Mouse (Mus musculus): ENCODE results near the gene Sdhc. TPM values are rescaled to one million over a fixed set of nuclear protein-coding genes. Genes with fewer than 3 reads are reported as not detected.

Gene Sdhc
- polyA plus RNA-seq (2014; fragmentation: Illumina TruSeq; extraction: RNeasy Lipid Tissue Mini Kit (QIAGEN cat#74804); ENCODE audit: low replicate concordance): 37.0 TPM

GRCm38 (mm10) chr1:171149974-171150760 lies at the start of gene Sdhc, which contains the start of gene Mpz:
Gene Sdhc, minus strand, starts transcription at chr1:171150603.
Gene Mpz, plus strand, starts transcription at chr1:171150711.

GRCm38 (mm10) chr1:171195887-171196397 lies 45.5 kb upstream of the Sdhc start, which contains the start of gene Pcp4l1:
Gene Pcp4l1, minus strand, starts transcription at chr1:171196268.

GRCm38 (mm10) chr1:171113873-171114299 lies 36.5 kb downstream of the Sdhc start, which contains the start of gene Cfap126:
Gene Cfap126, plus strand, starts transcription at chr1:171113918.

Other genes with a start within 250 kb of the Sdhc start
- not detected for gene Fcrlb, start 237.7 kb downstream of the Sdhc start, polyA plus RNA-seq (2014; fragmentation: Illumina TruSeq; extraction: RNeasy Lipid Tissue Mini Kit (QIAGEN cat#74804); ENCODE audit: low replicate concordance)
- gene Fcrla, start 223.0 kb downstream of the Sdhc start, polyA plus RNA-seq (2014; fragmentation: Illumina TruSeq; extraction: RNeasy Lipid Tissue Mini Kit (QIAGEN cat#74804); ENCODE audit: low replicate concordance): 3.4 TPM
- 17.6 TPM for gene Fcgr2b, start 174.1 kb downstream of the Sdhc start, polyA plus RNA-seq (2014; fragmentation: Illumina TruSeq; extraction: RNeasy Lipid Tissue Mini Kit (QIAGEN cat#74804); ENCODE audit: low replicate concordance)
- 9.9 TPM for gene Fcgr4, start 131.7 kb downstream of the Sdhc start, polyA plus RNA-seq (2014; fragmentation: Illumina TruSeq; extraction: RNeasy Lipid Tissue Mini Kit (QIAGEN cat#74804); ENCODE audit: low replicate concordance)
- 11.7 TPM for gene Fcgr3, start 85.7 kb downstream of the Sdhc start, polyA plus RNA-seq (2014; fragmentation: Illumina TruSeq; extraction: RNeasy Lipid Tissue Mini Kit (QIAGEN cat#74804); ENCODE audit: low replicate concordance)
- gene Cfap126, start 36.7 kb downstream of the Sdhc start, polyA plus RNA-seq (2014; fragmentation: Illumina TruSeq; extraction: RNeasy Lipid Tissue Mini Kit (QIAGEN cat#74804); ENCODE audit: low replicate concordance): 1.9 TPM
- gene Mpz, start 108 bp upstream of the Sdhc start, polyA plus RNA-seq (2014; fragmentation: Illumina TruSeq; extraction: RNeasy Lipid Tissue Mini Kit (QIAGEN cat#74804); ENCODE audit: low replicate concordance): 0.48 TPM
- gene Pcp4l1, start 45.7 kb upstream of the Sdhc start, polyA plus RNA-seq (2014; fragmentation: Illumina TruSeq; extraction: RNeasy Lipid Tissue Mini Kit (QIAGEN cat#74804); ENCODE audit: low replicate concordance): 13.4 TPM
- 16.9 TPM for gene Nr1i3, start 63.4 kb upstream of the Sdhc start, polyA plus RNA-seq (2014; fragmentation: Illumina TruSeq; extraction: RNeasy Lipid Tissue Mini Kit (QIAGEN cat#74804); ENCODE audit: low replicate concordance)
- 5.1 TPM for gene Tomm40l, start 71.9 kb upstream of the Sdhc start, polyA plus RNA-seq (2014; fragmentation: Illumina TruSeq; extraction: RNeasy Lipid Tissue Mini Kit (QIAGEN cat#74804); ENCODE audit: low replicate concordance)
- gene Apoa2, start 74.5 kb upstream of the Sdhc start, polyA plus RNA-seq (2014; fragmentation: Illumina TruSeq; extraction: RNeasy Lipid Tissue Mini Kit (QIAGEN cat#74804); ENCODE audit: low replicate concordance): 4.2 TPM
- gene Fcer1g, start 83.8 kb upstream of the Sdhc start, polyA plus RNA-seq (2014; fragmentation: Illumina TruSeq; extraction: RNeasy Lipid Tissue Mini Kit (QIAGEN cat#74804); ENCODE audit: low replicate concordance): 41.4 TPM
- 1.5 TPM for gene Adamts4, start 99.8 kb upstream of the Sdhc start, polyA plus RNA-seq (2014; fragmentation: Illumina TruSeq; extraction: RNeasy Lipid Tissue Mini Kit (QIAGEN cat#74804); ENCODE audit: low replicate concordance)
- gene Ndufs2, start 100.8 kb upstream of the Sdhc start, polyA plus RNA-seq (2014; fragmentation: Illumina TruSeq; extraction: RNeasy Lipid Tissue Mini Kit (QIAGEN cat#74804); ENCODE audit: low replicate concordance): 44.8 TPM
- 8.8 TPM for gene B4galt3, start 119.7 kb upstream of the Sdhc start, polyA plus RNA-seq (2014; fragmentation: Illumina TruSeq; extraction: RNeasy Lipid Tissue Mini Kit (QIAGEN cat#74804); ENCODE audit: low replicate concordance)
- 6.8 TPM for gene Ppox, start 130.6 kb upstream of the Sdhc start, polyA plus RNA-seq (2014; fragmentation: Illumina TruSeq; extraction: RNeasy Lipid Tissue Mini Kit (QIAGEN cat#74804); ENCODE audit: low replicate concordance)
- 15.5 TPM for gene Usp21, start 137.4 kb upstream of the Sdhc start, polyA plus RNA-seq (2014; fragmentation: Illumina TruSeq; extraction: RNeasy Lipid Tissue Mini Kit (QIAGEN cat#74804); ENCODE audit: low replicate concordance)
- 59.2 TPM for gene Ufc1, start 144.4 kb upstream of the Sdhc start, polyA plus RNA-seq (2014; fragmentation: Illumina TruSeq; extraction: RNeasy Lipid Tissue Mini Kit (QIAGEN cat#74804); ENCODE audit: low replicate concordance)
- 13.8 TPM for gene Dedd, start 178.5 kb upstream of the Sdhc start, polyA plus RNA-seq (2014; fragmentation: Illumina TruSeq; extraction: RNeasy Lipid Tissue Mini Kit (QIAGEN cat#74804); ENCODE audit: low replicate concordance)
- 20.1 TPM for gene Nit1, start 195.0 kb upstream of the Sdhc start, polyA plus RNA-seq (2014; fragmentation: Illumina TruSeq; extraction: RNeasy Lipid Tissue Mini Kit (QIAGEN cat#74804); ENCODE audit: low replicate concordance)
- gene Pfdn2, start 195.1 kb upstream of the Sdhc start, polyA plus RNA-seq (2014; fragmentation: Illumina TruSeq; extraction: RNeasy Lipid Tissue Mini Kit (QIAGEN cat#74804); ENCODE audit: low replicate concordance): 12.8 TPM
- not detected for gene Klhdc9, start 210.2 kb upstream of the Sdhc start, polyA plus RNA-seq (2014; fragmentation: Illumina TruSeq; extraction: RNeasy Lipid Tissue Mini Kit (QIAGEN cat#74804); ENCODE audit: low replicate concordance)
- gene Nectin4, start 219.5 kb upstream of the Sdhc start, polyA plus RNA-seq (2014; fragmentation: Illumina TruSeq; extraction: RNeasy Lipid Tissue Mini Kit (QIAGEN cat#74804); ENCODE audit: low replicate concordance): not detected
- gene Arhgap30, start 238.4 kb upstream of the Sdhc start, polyA plus RNA-seq (2014; fragmentation: Illumina TruSeq; extraction: RNeasy Lipid Tissue Mini Kit (QIAGEN cat#74804); ENCODE audit: low replicate concordance): 9.9 TPM